Mouse (Mus musculus) gastrocnemius, postnatal 36 days (tissue): ENCODE measurements around the gene 4930550C14Rik. TPM values are rescaled to one million over a fixed set of nuclear protein-coding genes. Genes with fewer than 3 reads are reported as not detected.
A peak's percentile ranks its signal among the peaks of the same experiment; 100 is the strongest.

Experiments
- DNase-seq, 2 experiments: peaks; one replicate each; pipeline ENCODE4 v3.0.0; 2022
- intact Hi-C: fragments of 180-260 bp; cut with DNase I; formaldehyde crosslinking; loops from one replicate; pipeline ENCODE4 v1.15.1; 2025
- long read RNA-seq, 2 experiments: library from polyadenylated mRNA; stranded (forward); transcript quantifications; one replicate each; pipeline ENCODE4 v2.0.0; 2021
- total RNA-seq, 2 experiments: library from RNA; stranded (reverse); gene quantifications; 2 replicates each; pipeline ENCODE4 v1.2.3; 2021

4930550C14Rik gene
- total RNA-seq = not detected
- long read RNA-seq, experiment 1 = 0 reads
- long read RNA-seq, experiment 2 = 0 reads

- DNase-seq = peak; percentile 12 to 23
- intact Hi-C loops = no loop called here
These were observed at the start of gene 4930550C14Rik for GRCm38 (mm10) chr9:53402291-53402711. 4930550C14Rik (plus strand) TSS chr9:53402325.

GRCm38 (mm10) chr9:53353161-53353560 is 49.0 kb upstream of the 4930550C14Rik start:
- intact Hi-C loops = no loop called here
- DNase-seq = no peak

- DNase-seq = no peak
- intact Hi-C loops = no loop called here
These were observed 45.6 kb upstream of the 4930550C14Rik start for GRCm38 (mm10) chr9:53356219-53357155.

GRCm38 (mm10) chr9:53371339-53371738 is 30.8 kb upstream of the 4930550C14Rik start:
- intact Hi-C loops = no loop called here
- no peak for DNase-seq

GRCm38 (mm10) chr9:53375907-53376306 is 26.2 kb upstream of the 4930550C14Rik start:
- no peak for DNase-seq
- intact Hi-C loops = no loop called here

- intact Hi-C loops = no loop called here
- DNase-seq = no peak
These were observed 25.3 kb upstream of the 4930550C14Rik start for GRCm38 (mm10) chr9:53376820-53377219.

- DNase-seq = no peak
- intact Hi-C loops = no loop called here
These were observed 24.5 kb upstream of the 4930550C14Rik start for GRCm38 (mm10) chr9:53377597-53377996.

GRCm38 (mm10) chr9:53378171-53378570 is 24.0 kb upstream of the 4930550C14Rik start:
- no peak for DNase-seq

GRCm38 (mm10) chr9:53380595-53380994 is 21.5 kb upstream of the 4930550C14Rik start:
- intact Hi-C loops = no loop called here
- DNase-seq = no peak

More at GRCm38 (mm10) chr9:53378171-53378570, 24.0 kb upstream of the 4930550C14Rik start:
- intact Hi-C loops = no loop called here

- DNase-seq = no peak
- intact Hi-C loops = no loop called here
These were observed 21.0 kb upstream of the 4930550C14Rik start for GRCm38 (mm10) chr9:53381113-53381615.

GRCm38 (mm10) chr9:53383951-53384866 is 17.9 kb upstream of the 4930550C14Rik start, which contains the start of gene Kdelc2:
Kdelc2 (plus strand) TSS chr9:53384025.
- DNase-seq = peak; percentile 56 to 80
- intact Hi-C loops = no loop called here

GRCm38 (mm10) chr9:53384873-53385272 is 17.3 kb upstream of the 4930550C14Rik start:
- DNase-seq = no peak
- intact Hi-C loops = no loop called here

GRCm38 (mm10) chr9:53387431-53387830 is 14.7 kb upstream of the 4930550C14Rik start:
- DNase-seq = no peak
- intact Hi-C loops = no loop called here

GRCm38 (mm10) chr9:53389109-53389508 is 13.0 kb upstream of the 4930550C14Rik start:
- no peak for DNase-seq
- intact Hi-C loops = no loop called here

- DNase-seq = no peak
- intact Hi-C loops = no loop called here
These were observed 12.0 kb upstream of the 4930550C14Rik start for GRCm38 (mm10) chr9:53390136-53390535.

- no peak for DNase-seq
- intact Hi-C loops = loop anchor here (2.0 kb wide), 1 partner anchor 143 kb away; no protein-coding TSS in a partner anchor
These were observed 4.3 kb upstream of the 4930550C14Rik start for GRCm38 (mm10) chr9:53397685-53398387.

- peak in 1 of 2 experiments; percentile 48 for DNase-seq
These were observed 3.8 kb upstream of the 4930550C14Rik start for GRCm38 (mm10) chr9:53398388-53398700.

GRCm38 (mm10) chr9:53399537-53399936 is 2.6 kb upstream of the 4930550C14Rik start:
- no peak for DNase-seq
- intact Hi-C loops = loop anchor here (2.0 kb wide), 1 partner anchor 145 kb away; no protein-coding TSS in a partner anchor

More at GRCm38 (mm10) chr9:53398388-53398700, 3.8 kb upstream of the 4930550C14Rik start:
- intact Hi-C loops = loop anchor here (2.0 kb wide), 1 partner anchor 144 kb away; no protein-coding TSS in a partner anchor

- intact Hi-C loops = no loop called here
- no peak for DNase-seq
These were observed 1.4 kb upstream of the 4930550C14Rik start for GRCm38 (mm10) chr9:53400696-53401095.

GRCm38 (mm10) chr9:53401146-53401545 is 979 bp upstream of the 4930550C14Rik start:
- intact Hi-C loops = no loop called here

More at GRCm38 (mm10) chr9:53401146-53401545, 979 bp upstream of the 4930550C14Rik start:
- DNase-seq = no peak
